Mouse (Mus musculus) small intestine, adult 2 months (tissue): ENCODE data around the gene Med7.

Source experiments
- CTCF ChIP-seq: fragments of 200-500 bp; IDR thresholded peaks from 2 replicates; pipeline ENCODE4 v1.5.1; 2012; ENCODE audit warnings: low read depth, mild to moderate bottlenecking, control low read depth, inconsistent platforms, low read length, moderate library complexity, mixed read lengths; ENCODE audit not compliant: insufficient replicate concordance, insufficient read length; ENCODE audit errors: extremely low read depth
- POLR2A ChIP-seq: fragments of 200-500 bp; IDR thresholded peaks from 2 replicates; pipeline ENCODE4 v1.6.1; 2012; ENCODE audit warnings: low read depth, mild to moderate bottlenecking, control low read depth, inconsistent platforms, low read length, moderate library complexity

DNA sequence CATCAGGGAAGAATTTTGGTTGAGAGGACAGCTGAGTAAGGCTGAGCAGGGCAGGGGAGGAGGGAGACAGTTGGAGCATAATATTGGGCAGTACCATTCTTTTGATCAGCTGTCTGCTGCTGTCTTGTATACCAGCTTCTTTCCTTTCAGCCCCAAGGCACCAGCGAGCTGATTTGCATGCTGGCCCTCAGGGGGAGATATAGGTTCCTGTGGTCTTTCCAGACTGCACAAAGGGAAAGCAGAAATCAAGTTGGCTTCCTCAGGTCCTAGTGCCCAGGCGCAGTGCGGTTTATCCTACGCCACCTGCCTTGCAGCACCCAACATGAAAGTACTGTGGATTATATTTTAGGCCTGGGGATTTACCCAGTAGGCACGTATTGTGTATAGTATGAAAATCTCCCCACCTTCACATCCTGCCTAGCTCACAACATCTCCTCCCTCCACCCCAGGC is 37.8 kb upstream of the Med7 start:
- TF ChIP-seq CTCF = no peak
- no peak for TF ChIP-seq POLR2A
